Mouse (Mus musculus) limb, embryonic 14.5 days (tissue): ENCODE measurements around the gene Ppm1b. TPM values are rescaled to one million over a fixed set of nuclear protein-coding genes. Genes with fewer than 3 reads are reported as not detected.
A peak's percentile ranks its signal among the peaks of the same experiment; 100 is the strongest.

ENCODE experiments used
- ATAC-seq: fragments of 200-750 bp; cut with Nextera tagmentation; 2 replicates; pipeline ENCODE4 v1.8.0; 2017; ENCODE audit warnings: low read depth, moderate number of reproducible peaks, moderate TSS enrichment; ENCODE audit not compliant: low FRiP score
- DNase-seq: peaks from one replicate; pipeline ENCODE4 v3.0.0-alpha.2; 2015; ENCODE audit warnings: low spot score
- H3K27ac ChIP-seq: fragments of 300-500 bp; sonication (generic); replicated peaks from 2 replicates; pipeline ENCODE4 v1.5.1; 2014; ENCODE audit warnings: low read depth, mild to moderate bottlenecking, low read length, moderate library complexity, mixed read lengths
- H3K27me3 ChIP-seq: fragments of 300-500 bp; sonication (generic); 2 replicates; pipeline ENCODE4 v1.6.1; 2014; ENCODE audit warnings: low read length, mixed read lengths; ENCODE audit not compliant: control insufficient read depth, insufficient read depth
- H3K36me3 ChIP-seq: fragments of 300-500 bp; sonication (generic); 2 replicates; pipeline ENCODE4 v1.6.1; 2014; ENCODE audit warnings: mild to moderate bottlenecking, low read length, moderate library complexity, mixed read lengths; ENCODE audit not compliant: control insufficient read depth, insufficient read depth
- H3K4me1 ChIP-seq: fragments of 300-500 bp; sonication (generic); 2 replicates; pipeline ENCODE4 v1.6.1; 2014; ENCODE audit warnings: antibody characterized with exemption, low read length, mixed read lengths; ENCODE audit not compliant: control insufficient read depth, insufficient read depth
- H3K4me2 ChIP-seq: fragments of 300-500 bp; sonication (generic); replicated peaks from 2 replicates; pipeline ENCODE4 v1.6.1; 2014; ENCODE audit warnings: low read depth, mild to moderate bottlenecking, low read length, moderate library complexity; ENCODE audit not compliant: severe bottlenecking
- H3K4me3 ChIP-seq: fragments of 300-500 bp; sonication (generic); replicated peaks from 2 replicates; pipeline ENCODE4 v1.5.1; 2014; ENCODE audit warnings: low read length
- H3K9ac ChIP-seq: fragments of 300-500 bp; sonication (generic); 2 replicates; pipeline ENCODE4 v1.6.1; 2014; ENCODE audit warnings: mild to moderate bottlenecking, low read depth, low read length, moderate library complexity; ENCODE audit not compliant: severe bottlenecking
- H3K9me3 ChIP-seq: fragments of 300-500 bp; sonication (generic); 2 replicates; pipeline ENCODE4 v1.6.1; 2016; ENCODE audit warnings: low read length; ENCODE audit not compliant: control insufficient read depth
- POLR2A ChIP-seq: fragments of 200-500 bp; IDR thresholded peaks from 2 replicates; pipeline ENCODE4 v1.8.0; 2012; ENCODE audit warnings: inconsistent platforms, mild to moderate bottlenecking, moderate library complexity, borderline replicate concordance; ENCODE audit not compliant: insufficient read depth, insufficient read length; ENCODE audit errors: extremely low read depth
- WGBS: fragments of 180-500 bp; shearing (Covaris S2); extraction: QIAGEN DNeasy Blood & Tissue Kit; methylation state at CpG from one replicate; pipeline ENCODE4 v1.1.7; 2014; 5-methylcytosine and 5-hydroxymethylcytosine counted together
- polyA plus RNA-seq, 2 experiments: library from polyadenylated mRNA; depleted of rRNA in 1 of 2; stranded (reverse) in 1 of 2; unstranded in 1 of 2; fragments of >200 nt; fragmentation: Nextera tagmentation in 1 of 2; extraction: Ambion mirVana in 1 of 2; gene quantifications; 2 replicates each; pipeline versions ENCODE4 v1.2.1 to v1.2.3; 2012 to 2014

The Ppm1b gene
- polyA plus RNA-seq (2012; rRNA removed) (51.4 and 59.9 TPM in 2 replicates), polyA plus RNA-seq (2014; fragmentation: Nextera tagmentation; extraction: Ambion mirVana) (69.3 and 72.6 TPM in 2 replicates)

GRCm38 (mm10) chr17:84956441-84956840 is at the start of gene Ppm1b:
Gene Ppm1b, plus strand, starts transcription at chr17:84956741.
- no peak for ATAC-seq
- peaks cover 17% of the 10 kb centered on the region for H3K4me1 ChIP-seq
- H3K4me2 ChIP-seq, result peak within 1 kb of the TSS; percentile 49
- peak within 1 kb of the TSS; percentile 37 for H3K9ac ChIP-seq
- no peak for DNase-seq
- H3K9me3 ChIP-seq, result no peaks in the 10 kb centered on the region
- TF ChIP-seq POLR2A, result no peak
- H3K27me3 ChIP-seq, result no peaks in the 10 kb centered on the region
- 31% methylated on average over 9 of the region's 9 CpGs for WGBS
- peak within 1 kb of the TSS; percentile 87 for H3K27ac ChIP-seq
- peak within 1 kb of the TSS; percentile 93 for H3K4me3 ChIP-seq
- no peaks in the 10 kb centered on the region for H3K36me3 ChIP-seq

- TF ChIP-seq POLR2A, result no peak
- Histone ChIP-seq H3K4me2 (no peak overlapping the region), H3K27me3 (no peaks in the 10 kb centered on the region), H3K4me3 (no peak overlapping the region), H3K27ac (no peak overlapping the region), H3K9me3 (no peaks in the 10 kb centered on the region), H3K36me3 (no peaks in the 10 kb centered on the region), H3K9ac (no peak overlapping the region), H3K4me1 (no peaks in the 10 kb centered on the region)
- WGBS, result 80% methylated on average over 19 of the region's 19 CpGs
- no peak; the same call in 1 of the 2 replicates for ATAC-seq
- no peak for DNase-seq
These were observed 34.7 kb upstream of the Ppm1b start for GRCm38 (mm10) chr17:84921666-84922376.

- no peaks in the 10 kb centered on the region for H3K27me3 ChIP-seq
- DNase-seq (no peak), ATAC-seq (no peak)
- no peak for TF ChIP-seq POLR2A
- no peak overlapping the region for H3K9ac ChIP-seq
- H3K4me3 ChIP-seq, result no peak overlapping the region
- no peaks in the 10 kb centered on the region for H3K9me3 ChIP-seq
- H3K4me1 ChIP-seq, result no peaks in the 10 kb centered on the region
- H3K4me2 ChIP-seq, result no peak overlapping the region
- H3K36me3 ChIP-seq, result no peaks in the 10 kb centered on the region
- 88% methylated on average over 5 of the region's 5 CpGs for whole genome bisulfite sequencing
- H3K27ac ChIP-seq, result no peak overlapping the region
These were observed 31.8 kb upstream of the Ppm1b start for GRCm38 (mm10) chr17:84924779-84925178.

- ATAC-seq, result no peak
These were observed 30.3 kb upstream of the Ppm1b start for GRCm38 (mm10) chr17:84926233-84926632.

GRCm38 (mm10) chr17:84927580-84927979 is 29.0 kb upstream of the Ppm1b start:
- TF ChIP-seq POLR2A, result no peak

More at GRCm38 (mm10) chr17:84926233-84926632, 30.3 kb upstream of the Ppm1b start:
- 57% methylated on average over 5 of the region's 5 CpGs for WGBS
- no peak for DNase-seq
- Histone ChIP-seq H3K36me3 (no peaks in the 10 kb centered on the region), H3K27me3 (no peaks in the 10 kb centered on the region), H3K27ac (no peak overlapping the region), H3K9ac (no peak overlapping the region), H3K4me1 (no peaks in the 10 kb centered on the region), H3K4me3 (no peak overlapping the region), H3K4me2 (no peak overlapping the region), H3K9me3 (no peaks in the 10 kb centered on the region)
- no peak for TF ChIP-seq POLR2A

More at GRCm38 (mm10) chr17:84927580-84927979, 29.0 kb upstream of the Ppm1b start:
- no peaks in the 10 kb centered on the region for H3K27me3 ChIP-seq
- H3K9ac ChIP-seq, result no peak overlapping the region
- H3K4me1 ChIP-seq, result no peaks in the 10 kb centered on the region
- 65% methylated on average over 5 of the region's 5 CpGs for WGBS
- no peak overlapping the region for H3K4me2 ChIP-seq
- DNase-seq (no peak), ATAC-seq (no peak)
- no peak overlapping the region for H3K27ac ChIP-seq
- peaks cover 4% of the 10 kb centered on the region; the same call in 1 of the 2 replicates for H3K9me3 ChIP-seq
- H3K36me3 ChIP-seq, result no peaks in the 10 kb centered on the region
- H3K4me3 ChIP-seq, result no peak overlapping the region
